Mouse (Mus musculus): ENCODE results near the gene Eml6.
"Not testable (repeated sequence)": the region's sequence is repeated elsewhere in the genome, so short reads cannot be mapped to it uniquely, and the experiment has no call there.

Eml6 gene

DNA sequence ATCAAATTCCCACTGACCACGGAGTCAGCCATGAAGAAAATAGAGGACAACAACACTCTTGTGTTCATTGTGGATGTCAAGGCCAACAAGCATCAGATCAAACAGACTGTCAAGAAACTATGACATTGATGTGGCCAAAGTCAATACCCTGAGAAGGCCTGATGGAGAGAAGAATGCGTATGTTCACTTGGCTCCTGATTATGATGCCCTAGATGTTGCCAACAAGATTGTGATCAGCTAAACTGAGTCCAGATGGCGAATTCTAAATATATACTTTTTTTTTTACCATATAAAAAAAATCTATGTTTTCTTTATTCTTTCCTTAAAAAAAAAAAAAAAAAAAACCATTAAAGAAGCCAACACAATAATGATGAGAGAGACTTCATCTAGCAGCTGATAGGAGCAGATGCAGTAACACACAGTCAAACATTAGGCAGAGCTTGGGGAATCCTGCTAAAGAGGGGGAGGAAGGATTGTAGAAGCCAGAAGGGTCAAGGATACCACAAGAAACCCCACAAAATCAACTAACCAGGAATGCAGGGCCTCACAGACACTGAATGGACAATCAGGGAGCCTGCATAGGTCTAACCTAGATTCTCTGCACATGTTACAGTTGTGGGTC, 185.1 kb downstream of the Eml6 start:
- CTCF ChIA-PET: no interaction called here

- CTCF ChIA-PET: no interaction called here
These were observed 186.1 kb downstream of the Eml6 start for GRCm38 (mm10) chr11:29839781-29840180.

- CTCF ChIA-PET: no interaction called here
These were observed 188.8 kb downstream of the Eml6 start for GRCm38 (mm10) chr11:29837066-29837465.

DNA sequence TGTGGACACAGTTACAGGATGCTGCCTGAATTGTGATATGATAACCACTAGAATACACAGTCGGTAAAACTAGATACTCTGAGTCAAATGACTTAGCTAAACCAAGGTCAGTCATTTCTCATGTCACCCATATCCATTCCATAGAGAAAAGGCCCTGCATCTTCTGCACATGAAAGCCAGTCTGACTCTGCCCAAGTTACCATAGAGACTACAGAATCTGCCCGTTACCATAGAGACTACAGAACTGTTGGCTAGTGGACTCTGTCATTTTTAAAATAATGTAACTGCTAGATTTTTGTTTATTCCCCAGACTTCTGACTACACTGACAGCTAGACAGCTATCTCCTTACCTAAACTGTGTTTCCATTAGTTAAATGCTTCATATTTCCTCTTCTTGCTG, 198.1 kb downstream of the Eml6 start:
- CTCF ChIA-PET: no interaction called here

DNA sequence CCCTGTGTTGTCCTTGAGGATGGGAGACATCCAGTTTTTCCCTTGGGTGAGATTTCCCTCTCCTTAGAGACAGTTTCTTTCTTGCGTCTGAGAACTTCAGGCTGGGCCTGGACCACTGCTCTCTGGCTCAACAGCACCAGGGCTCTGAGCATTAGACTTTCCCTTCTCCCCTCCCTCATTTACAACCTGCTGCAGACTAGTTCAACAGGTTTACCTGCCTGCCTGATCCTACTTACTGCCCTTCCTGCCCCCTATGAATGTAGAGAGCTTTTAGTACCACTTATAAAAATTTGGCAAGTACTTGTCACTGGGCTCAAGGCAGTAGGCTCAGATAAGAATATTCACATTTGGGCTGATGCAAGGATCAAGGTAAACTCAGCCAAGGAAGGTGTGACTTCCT, 199.8 kb downstream of the Eml6 start:
- CTCF ChIA-PET: no interaction called here

- CTCF ChIA-PET: not testable (repeated sequence)
These were observed 200.5 kb downstream of the Eml6 start, which contains the start of gene 4931440F15Rik for GRCm38 (mm10) chr11:29825271-29825718. Gene 4931440F15Rik, minus strand, starts transcription at chr11:29825668.

DNA sequence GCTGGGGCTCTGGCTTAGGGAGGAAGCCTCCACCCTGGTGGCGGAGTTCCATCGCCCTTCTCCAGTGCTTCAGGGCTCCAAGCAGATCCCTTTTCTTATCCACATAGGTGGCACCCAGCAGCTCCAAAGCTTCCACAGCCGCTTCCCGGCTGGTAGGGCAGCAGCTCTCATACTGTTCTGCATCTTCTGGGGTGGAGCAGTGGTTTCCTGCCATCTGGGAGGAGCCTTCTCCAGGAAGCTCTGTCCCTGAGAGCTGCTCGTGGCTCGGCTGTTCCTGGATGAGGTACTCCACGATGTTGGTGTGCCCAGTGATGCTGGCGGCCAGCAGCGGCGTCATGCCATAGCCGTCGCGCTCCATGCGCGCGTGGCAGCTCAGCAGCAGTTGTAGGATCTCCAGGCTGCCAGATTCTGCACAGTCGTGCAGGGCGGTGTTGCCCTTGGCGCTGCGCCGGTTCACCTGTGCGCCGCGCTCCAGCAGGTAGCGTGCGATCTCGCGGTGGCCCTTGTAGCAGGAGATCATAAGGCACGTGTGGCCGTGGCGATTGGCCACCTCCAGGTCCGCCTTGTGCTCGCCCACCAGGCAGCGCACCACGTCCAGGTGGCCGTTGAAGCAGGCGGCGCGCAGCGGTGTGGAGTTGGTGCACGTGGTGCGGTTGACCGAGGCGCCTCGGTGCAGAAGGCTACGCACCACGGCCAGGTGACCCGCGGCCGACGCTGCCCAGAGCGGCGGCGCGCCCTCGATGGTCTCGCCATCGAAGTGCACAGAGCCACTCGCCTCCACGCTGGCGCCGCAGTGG, 201.2 kb downstream of the Eml6 start:
- CTCF ChIA-PET: not testable (repeated sequence)

- CTCF ChIA-PET: no interaction called here
These were observed 202.7 kb downstream of the Eml6 start for GRCm38 (mm10) chr11:29823141-29823540.

DNA sequence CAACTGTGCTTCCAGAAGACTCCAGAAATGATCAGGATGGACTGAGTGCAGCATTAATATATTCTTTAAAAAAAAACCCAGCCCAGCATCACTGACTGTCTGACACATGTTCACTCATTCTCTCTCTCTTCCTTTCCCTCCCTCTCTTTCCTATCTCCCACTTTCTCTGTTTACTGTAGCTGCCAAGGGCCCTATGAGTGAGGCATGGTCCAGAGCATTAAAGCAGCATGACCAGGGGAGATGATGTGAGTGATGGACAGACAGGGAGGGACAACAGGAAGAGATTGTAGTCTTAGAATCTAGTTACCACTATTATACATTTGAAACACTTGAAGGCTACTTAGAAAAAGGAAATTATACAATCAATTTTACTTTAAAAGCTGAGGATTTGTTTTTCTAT, 210.2 kb downstream of the Eml6 start:
- CTCF ChIA-PET: interaction anchor here (0.6 kb wide), 1 partner anchor 213 kb away, joined by 10 read pairs; no protein-coding TSS in a partner anchor

GRCm38 (mm10) chr11:29815261-29815660, 210.6 kb downstream of the Eml6 start:
- CTCF ChIA-PET: interaction anchor here (0.6 kb wide), 1 partner anchor 212 kb away, joined by 10 read pairs; no protein-coding TSS in a partner anchor

DNA sequence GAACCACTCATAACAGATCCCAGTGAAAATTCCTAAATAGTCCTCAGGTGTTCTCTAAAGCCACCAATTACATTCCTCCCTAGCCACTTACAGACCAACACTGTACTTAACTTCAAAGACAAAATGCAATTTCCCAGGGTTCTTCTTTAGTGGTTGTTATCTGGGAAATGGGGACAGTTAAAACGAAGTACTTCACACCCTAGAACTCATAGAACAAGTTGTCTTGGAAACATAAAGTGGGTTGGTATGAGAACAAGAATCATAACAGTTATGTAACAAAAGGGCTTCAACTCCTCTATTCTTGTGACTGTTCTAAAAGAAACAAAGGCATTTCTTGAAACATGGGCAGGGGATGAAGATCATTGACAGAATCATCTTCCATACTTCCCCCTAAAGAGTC, 212.6 kb downstream of the Eml6 start:
- CTCF ChIA-PET: no interaction called here

- CTCF ChIA-PET: no interaction called here
These were observed 213.4 kb downstream of the Eml6 start for GRCm38 (mm10) chr11:29812475-29812874.

DNA sequence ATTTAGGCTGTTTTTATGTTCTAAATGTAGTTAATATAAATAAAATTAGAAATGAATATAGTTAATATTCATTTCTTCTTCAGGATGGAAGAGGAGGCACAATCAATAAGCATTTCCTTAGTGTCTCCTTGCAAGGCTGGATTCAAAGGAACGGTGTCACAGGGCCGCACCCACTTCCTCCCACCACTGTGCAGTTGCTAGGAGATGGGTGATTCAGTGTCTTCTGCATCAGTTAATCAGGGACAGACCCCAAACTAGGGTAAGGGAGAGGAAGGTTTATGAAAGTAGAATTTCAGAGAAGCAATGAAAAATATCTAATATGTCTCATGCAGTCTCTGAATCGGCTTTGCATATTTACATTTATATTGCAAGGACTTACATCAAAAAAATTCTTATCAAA, 215.5 kb downstream of the Eml6 start:
- CTCF ChIA-PET: no interaction called here

- CTCF ChIA-PET: no interaction called here
These were observed 216.7 kb downstream of the Eml6 start for GRCm38 (mm10) chr11:29808981-29809589.

- CTCF ChIA-PET: interaction anchor here (0.6 kb wide), 1 partner anchor 14 kb away, joined by 4 read pairs; no protein-coding TSS in a partner anchor
These were observed 217.5 kb downstream of the Eml6 start for GRCm38 (mm10) chr11:29808173-29808980.

GRCm38 (mm10) chr11:29807325-29807724, 218.5 kb downstream of the Eml6 start:
- CTCF ChIA-PET: no interaction called here

- CTCF ChIA-PET: interaction anchor here (0.6 kb wide), 1 partner anchor 547 kb away, joined by 3 read pairs; no protein-coding TSS in a partner anchor
These were observed 224.1 kb downstream of the Eml6 start for GRCm38 (mm10) chr11:29801432-29802427.

GRCm38 (mm10) chr11:29799839-29800238, 226.0 kb downstream of the Eml6 start:
- CTCF ChIA-PET: no interaction called here

DNA sequence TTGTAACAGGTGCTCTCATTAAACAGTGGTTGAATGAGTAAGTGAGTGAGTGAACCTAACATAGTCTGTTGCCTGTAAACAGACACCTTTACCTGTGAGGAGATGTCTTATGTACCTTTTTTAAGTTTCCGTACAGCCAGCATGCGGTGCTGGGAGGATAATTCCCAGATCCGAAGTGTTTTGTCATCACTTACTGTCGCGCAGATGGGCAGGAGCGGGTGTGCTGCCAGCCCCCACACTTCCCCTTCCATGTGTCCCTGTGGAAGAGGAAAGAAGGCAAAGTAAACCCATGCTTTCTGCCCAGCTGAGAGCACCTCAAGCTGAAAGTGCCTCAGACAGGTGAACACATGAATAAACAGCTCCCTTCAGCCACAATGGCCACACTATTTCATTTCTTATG, 230.7 kb downstream of the Eml6 start:
- CTCF ChIA-PET: no interaction called here

- CTCF ChIA-PET: interaction anchor here (0.6 to 0.7 kb wide), 2 partner anchors 14 to 288 kb away, joined by 4 read pairs; no protein-coding TSS in a partner anchor
These were observed 231.4 kb downstream of the Eml6 start for GRCm38 (mm10) chr11:29794475-29794874.
